In genomic region chr2:166034967-166035490, GRCm38 (mm10) we compare ENCODE assay signal across 11 mouse cellular contexts. TPM values are rescaled to one million over a fixed set of nuclear protein-coding genes. Genes with fewer than 3 reads are reported as not detected.
DNase-seq lines count a peak whose midpoint lies in the region; ATAC-seq and TF ChIP-seq lines count a peak whose summit lies in the region.
"Had no signal": no experiment of that assay in that cellular context is flagged by ENCODE, and none has a peak within 500 bp of the region (broad histone marks: within the 10 kb centered on the region; RNA-seq: fewer than 3 reads in every experiment).

No protein-coding gene starts in this region.

- H3K27ac ChIP-seq in heart, embryonic 11.5 days (ENCODE audit: low read depth, low read length): peak overlapping the region; percentile 18; the same call in 1 of the 2 replicates
- H3K27ac ChIP-seq in lung, postnatal 0 days (ENCODE audit: low read length): 0 out of 2 replicates have a peak overlapping the region, but pooled peaks have one; percentile 51
- peak overlapping the region; percentile 91 for H3K27ac ChIP-seq in kidney, adult 2 months (ENCODE audit: insufficient read depth, low read depth, low read length)
- H3K27ac ChIP-seq in small intestine, adult 2 months (ENCODE audit: insufficient read depth, low read depth, low read length): peak overlapping the region; percentile 53
- no peak overlapping the region for H3K27ac ChIP-seq in cerebellum, adult 2 months (ENCODE audit: insufficient read depth, low read length)
- H3K27ac ChIP-seq: liver, embryonic 15.5 days; midbrain, embryonic 13.5 days had no signal

- WGBS in heart, embryonic 11.5 days (ENCODE audit: insufficient replicate concordance): 62% methylated on average over 3 of the region's 3 CpGs
- WGBS in lung, postnatal 0 days: 49% methylated on average over 3 of the region's 3 CpGs
- 11% methylated on average over 3 of the region's 3 CpGs for WGBS in kidney, adult 2 months
- WGBS in small intestine, adult 2 months: 63% methylated on average over 3 of the region's 3 CpGs
- 79% methylated on average over 3 of the region's 3 CpGs for WGBS in cerebellum, adult 2 months

- H3K9me3 ChIP-seq in heart, embryonic 11.5 days (replicated peaks; ENCODE audit: control insufficient read depth, low read length): no peaks in the 10 kb centered on the region
- no peaks in the 10 kb centered on the region for H3K9me3 ChIP-seq in lung, postnatal 0 days (ENCODE audit: low read length)
- H3K9me3 ChIP-seq: liver, embryonic 15.5 days; midbrain, embryonic 13.5 days had no signal

- ATAC-seq in heart, embryonic 11.5 days (replicated peaks; ENCODE audit: insufficient number of reproducible peaks, low FRiP score, low TSS enrichment): no peak
- ATAC-seq in lung, postnatal 0 days: no peak
- ATAC-seq: forebrain, embryonic 16.5 days; midbrain, embryonic 13.5 days had no signal

- no peak for DNase-seq in heart, adult 9 months (ENCODE audit: low spot score in 2 of 2)
- DNase-seq in lung, postnatal 0 days (ENCODE audit: low spot score): no peak
- no peak for DNase-seq in lung, adult 18-20 months
- DNase-seq in kidney, adult 2 months: peak; percentile 80
- DNase-seq in testis, postnatal 14 days (ENCODE audit: low spot score): no peak
- DNase-seq in cerebellum, adult 2 months: no peak

- no peak for TF ChIP-seq POLR2A in kidney, adult 2 months (IDR thresholded peaks at IDR 0.05; ENCODE audit: low read depth, low read length)
- no peak for TF ChIP-seq POLR2A in small intestine, adult 2 months (IDR thresholded peaks at IDR 0.05; ENCODE audit: low read depth, low read length)
- TF ChIP-seq POLR2A in cerebellum, adult 2 months (IDR thresholded peaks at IDR 0.05; ENCODE audit: borderline replicate concordance, insufficient read depth, low read length): no peak

- H3K4me1 ChIP-seq in heart, embryonic 11.5 days (ENCODE audit: control insufficient read depth, insufficient read depth, low read length): peaks cover 19% of the 10 kb centered on the region
- H3K4me1 ChIP-seq in lung, postnatal 0 days (ENCODE audit: insufficient read depth, low read depth, low read length): peaks cover 5% of the 10 kb centered on the region; the same call in 1 of the 2 replicates
- H3K4me1 ChIP-seq in kidney, adult 2 months (ENCODE audit: control insufficient read depth, insufficient read depth, low read length): peaks cover 39% of the 10 kb centered on the region
- H3K4me1 ChIP-seq in small intestine, adult 2 months (ENCODE audit: control insufficient read depth, insufficient read depth, insufficient read length, low read length): peaks cover 7% of the 10 kb centered on the region; the same call in 1 of the 2 replicates
- 0 out of 2 replicates have a peak, but pooled peaks cover 3% of the 10 kb centered on the region for H3K4me1 ChIP-seq in cerebellum, adult 2 months (ENCODE audit: control insufficient read depth, insufficient read depth, low read length)

- H3K27me3 ChIP-seq in heart, embryonic 11.5 days (ENCODE audit: control insufficient read depth, insufficient read depth, low read length): no peaks in the 10 kb centered on the region
- no peaks in the 10 kb centered on the region for H3K27me3 ChIP-seq in lung, postnatal 0 days (replicated peaks; ENCODE audit: insufficient read depth, low read length)
- H3K27me3 ChIP-seq in kidney, adult 2 months (replicated peaks; ENCODE audit: control insufficient read depth, insufficient read depth, low read length): no peaks in the 10 kb centered on the region
- no peaks in the 10 kb centered on the region for H3K27me3 ChIP-seq in small intestine, adult 2 months (ENCODE audit: control insufficient read depth, insufficient read depth, low read length)
- H3K27me3 ChIP-seq in cerebellum, adult 2 months (ENCODE audit: control insufficient read depth, insufficient read depth, low read length): no peaks in the 10 kb centered on the region
- H3K27me3 ChIP-seq: liver, embryonic 15.5 days; midbrain, embryonic 13.5 days had no signal

- no peaks in the 10 kb centered on the region for H3K36me3 ChIP-seq in heart, embryonic 11.5 days (ENCODE audit: control insufficient read depth, insufficient read depth, low read length)
- H3K36me3 ChIP-seq in lung, postnatal 0 days (ENCODE audit: insufficient read depth, low read length): no peaks in the 10 kb centered on the region
- H3K36me3 ChIP-seq in kidney, adult 2 months (ENCODE audit: control insufficient read depth, insufficient read depth, low read length): no peaks in the 10 kb centered on the region
- H3K36me3 ChIP-seq in small intestine, adult 2 months (ENCODE audit: control insufficient read depth, insufficient read depth, low read length): peaks cover 6% of the 10 kb centered on the region; the same call in 1 of the 2 replicates
- H3K36me3 ChIP-seq: liver, embryonic 15.5 days; midbrain, embryonic 13.5 days had no signal

- H3K4me3 ChIP-seq in heart, embryonic 11.5 days (ENCODE audit: low read depth, low read length): no peak overlapping the region
- no peak overlapping the region for H3K4me3 ChIP-seq in lung, postnatal 0 days (ENCODE audit: low read depth, low read length)
- no peak overlapping the region for H3K4me3 ChIP-seq in kidney, adult 2 months (ENCODE audit: insufficient read depth, low read depth, low read length)
- no peak overlapping the region for H3K4me3 ChIP-seq in small intestine, adult 2 months (ENCODE audit: low read depth, low read length)
- H3K4me3 ChIP-seq in cerebellum, adult 2 months (replicated peaks; ENCODE audit: insufficient read depth, low read depth, low read length): no peak overlapping the region
- H3K4me3 ChIP-seq: liver, embryonic 15.5 days; midbrain, embryonic 13.5 days had no signal

- TF ChIP-seq EP300 in lung, postnatal 0 days (IDR thresholded peaks at IDR 0.05): no peak

- 0 out of 2 replicates have a peak overlapping the region, but pooled peaks have one; percentile 1 for H3K4me2 ChIP-seq in heart, embryonic 11.5 days
- H3K4me2 ChIP-seq in lung, postnatal 0 days (replicated peaks; ENCODE audit: low read depth, low read length): no peak overlapping the region; the same call in 1 of the 2 replicates
- H3K4me2 ChIP-seq: liver, embryonic 15.5 days; midbrain, embryonic 13.5 days had no signal

- H3K9ac ChIP-seq in heart, embryonic 11.5 days (ENCODE audit: low read depth, low read length): no peak overlapping the region
- no peak overlapping the region for H3K9ac ChIP-seq in lung, postnatal 0 days (replicated peaks; ENCODE audit: low read depth)
- H3K9ac ChIP-seq: liver, embryonic 15.5 days; midbrain, embryonic 13.5 days had no signal

- no peak for TF ChIP-seq CTCF in lung, postnatal 0 days (IDR thresholded peaks at IDR 0.05)
- TF ChIP-seq CTCF in kidney, adult 2 months (conservative IDR thresholded peaks at IDR 0.05; ENCODE audit: insufficient read depth, insufficient read length, low read depth, low read length): no peak
- TF ChIP-seq CTCF in small intestine, adult 2 months (IDR thresholded peaks at IDR 0.05; ENCODE audit: extremely low read depth, insufficient read length, insufficient replicate concordance, low read depth, low read length): no peak
- no peak for TF ChIP-seq CTCF in cerebellum, adult 2 months (IDR thresholded peaks at IDR 0.05; ENCODE audit: borderline replicate concordance, insufficient read depth, low read depth, low read length)

RNA-seq across cellular contexts. Expression of gene Ncoa3, which starts 42.6 kb away (rescaled TPM):
- polyA plus RNA-seq in heart, embryonic 11.5 days (2014; fragmentation: Nextera tagmentation; extraction: Ambion mirVana): 14.2 and 15.6 TPM in 2 replicates
- polyA plus RNA-seq in lung, postnatal 0 days (2015; fragmentation: Nextera tagmentation; extraction: Ambion mirVana): 8.5 and 10.4 TPM in 2 replicates
- polyA plus RNA-seq in kidney, adult 2 months (2012; rRNA removed): 36.3 and 42.0 TPM in 2 replicates
- polyA plus RNA-seq in small intestine, adult 2 months (2012; rRNA removed): 13.0 and 20.1 TPM in 2 replicates
- polyA plus RNA-seq in cerebellum, adult 2 months (2012; rRNA removed): 23.6 and 23.7 TPM in 2 replicates
